Mouse (Mus musculus) stomach, embryonic 16.5 days (tissue): Measurements from ENCODE around the gene Tmem38b. TPM values are rescaled to one million over a fixed set of nuclear protein-coding genes. Genes with fewer than 3 reads are reported as not detected.
"Not testable (repeated sequence)": the region's sequence is repeated elsewhere in the genome, so short reads cannot be mapped to it uniquely, and the experiment has no call there.

Experiments used
- ATAC-seq: fragments of 200-750 bp; cut with Nextera tagmentation; 2 replicates; pipeline ENCODE4 v1.8.0; 2017; ENCODE audit warnings: moderate number of reproducible peaks, moderate TSS enrichment; ENCODE audit not compliant: insufficient read depth, low FRiP score
- H3K27ac ChIP-seq: fragments of 300-500 bp; sonication (generic); 2 replicates; pipeline ENCODE4 v1.5.1; 2014; ENCODE audit warnings: low read length
- H3K27me3 ChIP-seq: fragments of 300-500 bp; sonication (generic); 2 replicates; pipeline ENCODE4 v1.6.1; 2014; ENCODE audit warnings: low read length, control low read depth, mixed read lengths; ENCODE audit not compliant: control insufficient read depth, insufficient read depth
- H3K36me3 ChIP-seq: fragments of 300-500 bp; sonication (generic); 2 replicates; pipeline ENCODE4 v1.6.1; 2014; ENCODE audit warnings: low read length; ENCODE audit not compliant: control insufficient read depth, insufficient read depth
- H3K4me1 ChIP-seq: fragments of 300-500 bp; sonication (generic); 2 replicates; pipeline ENCODE4 v1.6.1; 2014; ENCODE audit warnings: low read length, control low read depth, mixed read lengths; ENCODE audit not compliant: control insufficient read depth, insufficient read depth
- H3K4me2 ChIP-seq: fragments of 300-500 bp; sonication (generic); 2 replicates; pipeline ENCODE4 v1.6.1; 2014; ENCODE audit warnings: low read depth, low read length, mixed read lengths
- H3K4me3 ChIP-seq: fragments of 300-500 bp; sonication (generic); replicated peaks from 2 replicates; pipeline ENCODE4 v1.5.1; 2014; ENCODE audit warnings: mild to moderate bottlenecking, low read length
- H3K9ac ChIP-seq: fragments of 300-500 bp; sonication (generic); 2 replicates; pipeline ENCODE4 v1.6.1; 2014; ENCODE audit warnings: low read length
- H3K9me3 ChIP-seq: fragments of 300-500 bp; sonication (generic); replicated peaks from 2 replicates; pipeline ENCODE4 v1.6.1; 2016; ENCODE audit warnings: low read length, control low read depth; ENCODE audit not compliant: control insufficient read depth
- WGBS: fragments of 180-500 bp; shearing (Covaris S2); extraction: QIAGEN DNeasy Blood & Tissue Kit; methylation state at CpG from one replicate; pipeline ENCODE4 v1.1.7; 2014; 5-methylcytosine and 5-hydroxymethylcytosine counted together
- polyA plus RNA-seq: library from polyadenylated mRNA; unstranded; fragments of >200 nt; fragmentation: Nextera tagmentation; extraction: Ambion mirVana; gene quantifications from 2 replicates; pipeline ENCODE4 v1.2.1, GENCODE M21; 2015

Tmem38b gene
- polyA plus RNA-seq, 1 experiment from 2014 or later: 13.8 TPM

GRCm38 (mm10) chr4:53795706-53796105 lies 30.1 kb upstream of the Tmem38b start:
- 78% methylated on average over 2 of the region's 2 CpGs for WGBS
- Histone ChIP-seq H3K4me1 (no peaks in the 10 kb centered on the region), H3K4me2 (no peak overlapping the region), H3K27ac (no peak overlapping the region), H3K36me3 (no peaks in the 10 kb centered on the region), H3K9ac (no peak overlapping the region), H3K27me3 (no peaks in the 10 kb centered on the region), H3K4me3 (no peak overlapping the region), H3K9me3 (no peaks in the 10 kb centered on the region)
- no peak for ATAC-seq

DNA sequence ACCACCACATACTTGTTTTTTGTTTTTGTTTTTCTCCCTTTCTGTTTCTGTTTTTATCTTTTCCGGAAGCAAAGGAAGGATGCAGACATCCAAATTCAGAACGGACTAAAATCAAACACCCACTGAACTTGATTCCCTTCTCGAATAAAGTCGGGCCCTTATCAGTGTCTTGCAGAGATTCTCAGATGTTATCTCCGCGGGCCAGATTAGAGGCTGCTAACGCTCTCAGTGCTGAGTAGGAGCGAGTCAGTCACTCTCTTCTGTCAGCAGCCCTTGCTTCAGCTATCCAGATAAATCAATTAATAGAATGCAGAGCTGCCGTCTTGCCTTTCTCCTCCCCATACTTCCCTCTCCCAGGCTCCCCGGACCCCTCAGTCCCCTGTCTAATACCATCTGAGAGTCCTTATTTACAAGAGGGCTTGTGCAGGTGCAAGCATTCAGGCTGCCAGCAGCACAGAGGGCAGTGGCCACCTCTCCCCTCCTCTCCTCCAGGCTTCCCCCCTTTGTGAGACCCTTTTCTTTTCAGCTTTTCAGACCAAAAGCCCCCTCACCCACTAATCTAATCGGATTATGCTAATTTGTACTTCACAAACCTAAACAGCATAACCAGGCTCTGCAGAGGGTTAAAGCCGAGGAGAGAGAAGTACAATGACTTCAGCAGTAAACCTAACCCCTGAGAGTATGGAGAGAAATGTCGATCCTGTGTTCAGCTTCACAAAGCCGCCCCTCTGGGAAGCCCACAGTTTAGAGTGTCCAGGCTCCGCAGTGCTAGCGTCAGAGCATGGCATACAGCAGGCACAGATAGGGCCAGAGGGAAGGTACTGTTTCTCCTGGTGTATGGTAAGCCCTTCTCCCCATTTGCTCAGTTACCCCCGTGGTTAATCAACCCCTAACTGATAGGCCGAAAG lies 28.7 kb upstream of the Tmem38b start:
- no peak overlapping the region for H3K4me3 ChIP-seq
- 23% methylated on average over 18 of the region's 18 CpGs for WGBS
- no peaks in the 10 kb centered on the region for H3K4me1 ChIP-seq
- H3K36me3 ChIP-seq: no peaks in the 10 kb centered on the region
- no peak overlapping the region for H3K9ac ChIP-seq
- H3K4me2 ChIP-seq: no peak overlapping the region
- ATAC-seq: no peak
- no peaks in the 10 kb centered on the region for H3K9me3 ChIP-seq
- H3K27ac ChIP-seq: no peak overlapping the region
- no peaks in the 10 kb centered on the region for H3K27me3 ChIP-seq

DNA sequence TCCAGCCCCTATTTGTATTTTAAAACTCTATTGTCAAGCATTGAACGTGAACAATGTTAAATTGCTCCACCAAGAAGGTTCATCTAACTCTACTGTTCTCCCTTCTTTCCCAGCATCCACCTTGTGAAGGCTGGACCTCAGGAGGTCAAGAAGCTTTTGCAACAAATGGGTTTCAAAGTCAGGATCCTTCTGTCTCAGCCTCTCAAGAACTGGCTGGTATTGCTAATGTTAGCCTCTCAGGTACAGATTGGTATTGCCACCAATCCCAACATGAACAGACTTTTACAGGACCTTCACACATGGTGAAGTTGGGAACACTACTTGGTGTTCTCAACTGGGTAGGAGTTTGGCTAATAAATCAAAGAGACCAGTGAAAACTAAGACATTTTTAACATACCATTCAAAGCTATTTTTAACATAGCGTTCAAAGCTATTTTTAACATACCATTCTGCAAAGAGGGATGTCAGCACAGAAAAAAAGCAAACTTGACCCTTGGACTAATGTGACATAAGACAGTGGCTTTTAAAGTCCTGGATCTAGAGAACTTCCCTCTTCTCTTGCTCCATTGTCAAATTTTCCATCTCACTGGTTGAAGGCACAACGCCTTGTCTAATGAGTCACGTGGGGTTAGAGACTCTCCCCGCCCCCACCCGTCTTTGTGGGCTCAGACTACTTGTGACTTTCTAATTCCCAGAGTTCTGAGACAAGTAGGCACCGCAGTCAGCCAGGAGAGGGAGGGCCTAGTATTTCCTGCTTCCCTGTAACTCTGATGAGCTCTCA lies 26.8 kb upstream of the Tmem38b start:
- ATAC-seq: 0 out of 2 replicates have a peak, but pooled peaks have one; percentile 21
- Histone ChIP-seq H3K4me1 (no peaks in the 10 kb centered on the region), H3K4me2 (no peak overlapping the region), H3K9ac (no peak overlapping the region), H3K9me3 (no peaks in the 10 kb centered on the region), H3K36me3 (no peaks in the 10 kb centered on the region), H3K27ac (no peak overlapping the region), H3K4me3 (no peak overlapping the region), H3K27me3 (no peaks in the 10 kb centered on the region)
- 45% methylated on average over 7 of the region's 7 CpGs for WGBS

GRCm38 (mm10) chr4:53799753-53800152 lies 26.1 kb upstream of the Tmem38b start:
- H3K9me3 ChIP-seq: no peaks in the 10 kb centered on the region
- 47% methylated on average over 1 of the region's 1 CpGs for WGBS
- H3K36me3 ChIP-seq: no peaks in the 10 kb centered on the region
- no peak overlapping the region for H3K9ac ChIP-seq
- no peaks in the 10 kb centered on the region for H3K27me3 ChIP-seq
- no peak overlapping the region for H3K4me2 ChIP-seq
- no peak for ATAC-seq
- H3K27ac ChIP-seq: no peak overlapping the region
- H3K4me1 ChIP-seq: no peaks in the 10 kb centered on the region
- no peak overlapping the region for H3K4me3 ChIP-seq

DNA sequence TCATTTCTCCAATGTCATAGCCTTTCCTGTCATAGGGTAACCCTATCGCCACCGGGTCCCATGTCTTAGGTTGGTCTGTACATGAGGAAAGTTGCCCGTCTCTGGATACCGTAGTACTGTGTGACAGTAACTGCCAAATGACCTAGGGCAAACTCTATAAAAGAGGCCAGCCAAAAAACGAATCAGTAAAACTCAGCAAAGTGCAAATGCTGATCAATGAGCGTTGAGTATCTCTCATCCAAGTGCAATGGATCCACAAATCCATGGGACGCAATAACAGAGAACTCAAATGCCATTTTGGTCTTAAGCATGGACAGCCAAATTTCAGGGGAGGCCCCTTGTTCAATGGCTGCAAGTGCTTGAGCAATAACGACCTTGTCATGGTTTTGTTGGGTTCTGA lies 22.2 kb upstream of the Tmem38b start:
- ATAC-seq: not testable (repeated sequence)

GRCm38 (mm10) chr4:53806428-53806827 lies 19.4 kb upstream of the Tmem38b start:
- H3K9me3 ChIP-seq, H3K4me2 ChIP-seq, H3K27ac ChIP-seq, H3K36me3 ChIP-seq, H3K4me3 ChIP-seq, H3K27me3 ChIP-seq, H3K4me1 ChIP-seq, ATAC-seq, H3K9ac ChIP-seq: not testable (repeated sequence)
- 85% methylated on average over 6 of the region's 6 CpGs for WGBS

More for the DNA sequence above, 22.2 kb upstream of the Tmem38b start:
- H3K27ac ChIP-seq, H3K36me3 ChIP-seq, H3K4me1 ChIP-seq, H3K4me2 ChIP-seq, H3K4me3 ChIP-seq, H3K27me3 ChIP-seq, H3K9ac ChIP-seq, H3K9me3 ChIP-seq: not testable (repeated sequence)
- WGBS: 90% methylated on average over 8 of the region's 8 CpGs

GRCm38 (mm10) chr4:53818320-53818719 lies 7.5 kb upstream of the Tmem38b start:
- ATAC-seq: no peak
- whole genome bisulfite sequencing: 51% methylated on average over 5 of the region's 5 CpGs
- H3K4me1 ChIP-seq: no peaks in the 10 kb centered on the region
- no peak overlapping the region for H3K4me3 ChIP-seq
- H3K27ac ChIP-seq: no peak overlapping the region
- no peak overlapping the region for H3K9ac ChIP-seq
- H3K9me3 ChIP-seq: no peaks in the 10 kb centered on the region
- no peaks in the 10 kb centered on the region for H3K36me3 ChIP-seq
- H3K4me2 ChIP-seq: no peak overlapping the region
- H3K27me3 ChIP-seq: no peaks in the 10 kb centered on the region

- H3K36me3 ChIP-seq: no peaks in the 10 kb centered on the region
- no peak overlapping the region for H3K9ac ChIP-seq
- H3K4me1 ChIP-seq: peaks cover 9% of the 10 kb centered on the region
- 0 out of 2 replicates have a peak overlapping the region, but pooled peaks have one; percentile 4 for H3K27ac ChIP-seq
- no peaks in the 10 kb centered on the region for H3K27me3 ChIP-seq
- 25% methylated on average over 6 of the region's 6 CpGs for WGBS
- H3K4me2 ChIP-seq: no peak overlapping the region
- ATAC-seq: peak; percentile 26; the same call in 1 of the 2 replicates
- no peak overlapping the region for H3K4me3 ChIP-seq
- no peaks in the 10 kb centered on the region for H3K9me3 ChIP-seq
Measured at GRCm38 (mm10) chr4:53823697-53824096, 2.1 kb upstream of the Tmem38b start.

GRCm38 (mm10) chr4:53824831-53825230 lies 1.0 kb upstream of the Tmem38b start:
- H3K4me3 ChIP-seq: no peak overlapping the region
- no peak overlapping the region for H3K4me2 ChIP-seq
- H3K27me3 ChIP-seq: no peaks in the 10 kb centered on the region
- no peak for ATAC-seq
- no peak overlapping the region for H3K27ac ChIP-seq
- no peaks in the 10 kb centered on the region for H3K36me3 ChIP-seq
- H3K9me3 ChIP-seq: no peaks in the 10 kb centered on the region
- 22% methylated on average over 4 of the region's 4 CpGs for WGBS
- H3K4me1 ChIP-seq: peaks cover 9% of the 10 kb centered on the region
- no peak overlapping the region for H3K9ac ChIP-seq
